Mouse (Mus musculus) kidney, embryonic 14.5 days (tissue): ENCODE results near the gene Shank2. TPM values are rescaled to one million over a fixed set of nuclear protein-coding genes. Genes with fewer than 3 reads are reported as not detected.
A peak's percentile ranks its signal among the peaks of the same experiment; 100 is the strongest.

Experiments
- ATAC-seq: fragments of 200-750 bp; cut with Nextera tagmentation; 2 replicates; pipeline ENCODE4 v1.8.0; 2017; ENCODE audit warnings: moderate number of reproducible peaks, mild to moderate bottlenecking, moderate TSS enrichment, moderate library complexity; ENCODE audit not compliant: low FRiP score, low TSS enrichment
- H3K27ac ChIP-seq: fragments of 300-500 bp; sonication (generic); 2 replicates; pipeline ENCODE4 v1.5.1; 2014; ENCODE audit warnings: low read depth, mild to moderate bottlenecking, low read length, moderate library complexity, mixed read lengths
- H3K27me3 ChIP-seq: fragments of 300-500 bp; sonication (generic); 2 replicates; pipeline ENCODE4 v1.6.1; 2014; ENCODE audit warnings: mild to moderate bottlenecking, low read length; ENCODE audit not compliant: control insufficient read depth, insufficient read depth
- H3K36me3 ChIP-seq: fragments of 300-500 bp; sonication (generic); 2 replicates; pipeline ENCODE4 v1.6.1; 2014; ENCODE audit warnings: low read length, mixed read lengths; ENCODE audit not compliant: control insufficient read depth, insufficient read depth
- H3K4me1 ChIP-seq: fragments of 300-500 bp; sonication (generic); 2 replicates; pipeline ENCODE4 v1.6.1; 2014; ENCODE audit warnings: low read length, mixed read lengths; ENCODE audit not compliant: control insufficient read depth, insufficient read depth
- H3K4me2 ChIP-seq: fragments of 300-500 bp; sonication (generic); replicated peaks from 2 replicates; pipeline ENCODE4 v1.6.1; 2014; ENCODE audit warnings: low read depth, mild to moderate bottlenecking, low read length
- H3K4me3 ChIP-seq: fragments of 300-500 bp; sonication (generic); 2 replicates; pipeline ENCODE4 v1.5.1; 2014; ENCODE audit warnings: mild to moderate bottlenecking, low read length
- H3K9ac ChIP-seq: fragments of 300-500 bp; sonication (generic); 2 replicates; pipeline ENCODE4 v1.6.1; 2014; ENCODE audit warnings: low read depth, mild to moderate bottlenecking, low read length, moderate library complexity
- H3K9me3 ChIP-seq: fragments of 300-500 bp; sonication (generic); 2 replicates; pipeline ENCODE4 v1.6.1; 2016; ENCODE audit warnings: low read length; ENCODE audit not compliant: control insufficient read depth
- WGBS: fragments of 180-500 bp; shearing (Covaris S2); extraction: QIAGEN DNeasy Blood & Tissue Kit; methylation state at CpG from one replicate; pipeline ENCODE4 v1.1.7; 2014; 5-methylcytosine and 5-hydroxymethylcytosine counted together
- polyA plus RNA-seq: library from polyadenylated mRNA; unstranded; fragments of >200 nt; fragmentation: Nextera tagmentation; extraction: Ambion mirVana; gene quantifications from 2 replicates; pipeline ENCODE4 v1.2.1, GENCODE M21; 2014

Gene Shank2
- polyA plus RNA-seq, 1 experiment from 2014 or later = 3.3 TPM

- no peak overlapping the region for H3K4me2 ChIP-seq
- no peak overlapping the region for H3K27ac ChIP-seq
- WGBS = 87% methylated on average over 8 of the region's 8 CpGs
- H3K9ac ChIP-seq = no peak overlapping the region
- H3K9me3 ChIP-seq = no peaks in the 10 kb centered on the region
- ATAC-seq = no peak
- H3K27me3 ChIP-seq = no peaks in the 10 kb centered on the region
- no peak overlapping the region for H3K4me3 ChIP-seq
- no peaks in the 10 kb centered on the region for H3K36me3 ChIP-seq
- H3K4me1 ChIP-seq = no peaks in the 10 kb centered on the region
These were observed 156.2 kb downstream of the Shank2 start for GRCm38 (mm10) chr7:144157936-144158335.

GRCm38 (mm10) chr7:144159556-144159955 lies 157.8 kb downstream of the Shank2 start:
- no peaks in the 10 kb centered on the region for H3K4me1 ChIP-seq
- H3K4me2 ChIP-seq = no peak overlapping the region
- 90% methylated on average over 8 of the region's 8 CpGs for WGBS
- H3K27ac ChIP-seq = no peak overlapping the region
- no peaks in the 10 kb centered on the region for H3K36me3 ChIP-seq
- no peaks in the 10 kb centered on the region for H3K27me3 ChIP-seq
- no peaks in the 10 kb centered on the region for H3K9me3 ChIP-seq
- H3K9ac ChIP-seq = no peak overlapping the region
- H3K4me3 ChIP-seq = no peak overlapping the region
- ATAC-seq = no peak

GRCm38 (mm10) chr7:144160066-144160465 lies 158.3 kb downstream of the Shank2 start:
- no peak overlapping the region for H3K9ac ChIP-seq
- WGBS = 68% methylated on average over 2 of the region's 2 CpGs

GRCm38 (mm10) chr7:144160646-144161249 lies 159.0 kb downstream of the Shank2 start:
- Histone ChIP-seq H3K27ac (no peak overlapping the region), H3K4me1 (no peaks in the 10 kb centered on the region), H3K9ac (no peak overlapping the region), H3K4me3 (no peak overlapping the region), H3K9me3 (no peaks in the 10 kb centered on the region), H3K36me3 (no peaks in the 10 kb centered on the region), H3K27me3 (no peaks in the 10 kb centered on the region), H3K4me2 (no peak overlapping the region)
- 88% methylated on average over 15 of the region's 15 CpGs for WGBS
- no peak for ATAC-seq

More at GRCm38 (mm10) chr7:144160066-144160465, 158.3 kb downstream of the Shank2 start:
- no peaks in the 10 kb centered on the region for H3K9me3 ChIP-seq
- ATAC-seq = no peak
- H3K27ac ChIP-seq = no peak overlapping the region
- H3K27me3 ChIP-seq = no peaks in the 10 kb centered on the region
- H3K4me1 ChIP-seq = no peaks in the 10 kb centered on the region
- H3K4me3 ChIP-seq = no peak overlapping the region
- no peak overlapping the region for H3K4me2 ChIP-seq
- no peaks in the 10 kb centered on the region for H3K36me3 ChIP-seq

GRCm38 (mm10) chr7:144170272-144170671 lies 168.5 kb downstream of the Shank2 start:
- no peak overlapping the region for H3K4me3 ChIP-seq
- peaks cover 5% of the 10 kb centered on the region for H3K4me1 ChIP-seq
- H3K9me3 ChIP-seq = no peaks in the 10 kb centered on the region
- no peak overlapping the region for H3K9ac ChIP-seq
- no peak overlapping the region for H3K27ac ChIP-seq
- no peak overlapping the region for H3K4me2 ChIP-seq
- H3K27me3 ChIP-seq = peaks cover 10% of the 10 kb centered on the region
- ATAC-seq = no peak
- H3K36me3 ChIP-seq = no peaks in the 10 kb centered on the region
- WGBS = 65% methylated on average over 5 of the region's 5 CpGs

GRCm38 (mm10) chr7:144170686-144171085 lies 169.0 kb downstream of the Shank2 start:
- H3K9ac ChIP-seq = no peak overlapping the region
- no peak for ATAC-seq
- H3K36me3 ChIP-seq = no peaks in the 10 kb centered on the region
- 86% methylated on average over 9 of the region's 9 CpGs for WGBS
- H3K4me1 ChIP-seq = peaks cover 9% of the 10 kb centered on the region
- no peaks in the 10 kb centered on the region for H3K9me3 ChIP-seq
- H3K27me3 ChIP-seq = peaks cover 14% of the 10 kb centered on the region
- H3K27ac ChIP-seq = no peak overlapping the region
- no peak overlapping the region for H3K4me3 ChIP-seq
- no peak overlapping the region for H3K4me2 ChIP-seq

GRCm38 (mm10) chr7:144173869-144174268 lies 172.1 kb downstream of the Shank2 start:
- H3K9me3 ChIP-seq = no peaks in the 10 kb centered on the region
- ATAC-seq = no peak

GRCm38 (mm10) chr7:144174329-144174728 lies 172.6 kb downstream of the Shank2 start:
- Histone ChIP-seq H3K9me3 (no peaks in the 10 kb centered on the region), H3K27ac (no peak overlapping the region), H3K4me1 (peaks cover 18% of the 10 kb centered on the region), H3K4me2 (no peak overlapping the region), H3K4me3 (no peak overlapping the region), H3K36me3 (no peaks in the 10 kb centered on the region), H3K9ac (no peak overlapping the region), H3K27me3 (peaks cover 22% of the 10 kb centered on the region)
- 81% methylated on average over 14 of the region's 14 CpGs for WGBS
- ATAC-seq = no peak

More at GRCm38 (mm10) chr7:144173869-144174268, 172.1 kb downstream of the Shank2 start:
- no peak overlapping the region for H3K4me2 ChIP-seq
- WGBS = 92% methylated on average over 6 of the region's 6 CpGs
- H3K27me3 ChIP-seq = peaks cover 20% of the 10 kb centered on the region
- no peak overlapping the region for H3K9ac ChIP-seq
- H3K36me3 ChIP-seq = no peaks in the 10 kb centered on the region
- H3K4me3 ChIP-seq = no peak overlapping the region
- no peak overlapping the region for H3K27ac ChIP-seq
- H3K4me1 ChIP-seq = peaks cover 18% of the 10 kb centered on the region

GRCm38 (mm10) chr7:144175025-144175424 lies 173.3 kb downstream of the Shank2 start:
- WGBS = 27% methylated on average over 7 of the region's 7 CpGs
- Histone ChIP-seq H3K4me3 (peak overlapping the region; percentile 23; the same call in 1 of the 2 replicates), H3K9ac (no peak overlapping the region)

More at GRCm38 (mm10) chr7:144175025-144175424, 173.3 kb downstream of the Shank2 start:
- peak overlapping the region; percentile 43 for H3K4me2 ChIP-seq
- H3K27me3 ChIP-seq = peaks cover 23% of the 10 kb centered on the region
- no peak overlapping the region for H3K27ac ChIP-seq
- no peaks in the 10 kb centered on the region for H3K36me3 ChIP-seq
- ATAC-seq = no peak
- peaks cover 18% of the 10 kb centered on the region for H3K4me1 ChIP-seq
- H3K9me3 ChIP-seq = no peaks in the 10 kb centered on the region
